Mouse (Mus musculus): Measurements from ENCODE around the gene R3hdm4.

R3hdm4 gene

DNA sequence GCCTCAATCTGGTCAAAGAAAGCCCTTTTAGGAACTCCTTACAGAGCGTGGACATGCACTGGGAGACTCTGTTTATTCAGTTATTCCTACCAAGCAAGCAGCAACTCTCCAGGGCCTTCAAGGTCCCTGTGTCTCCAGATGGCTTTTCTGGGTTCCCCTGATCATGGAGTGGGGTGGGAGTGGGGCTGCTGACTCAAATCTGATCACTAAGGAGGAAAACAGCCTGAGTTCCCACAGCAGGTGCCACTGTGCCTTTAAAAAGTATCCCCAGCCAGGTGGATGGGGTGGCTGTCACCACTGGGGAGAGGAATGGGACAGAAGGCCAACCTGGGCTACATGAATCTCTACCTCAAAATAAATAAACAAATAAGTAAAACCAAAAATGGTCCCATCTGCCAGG, 22.0 kb upstream of the R3hdm4 start:
- ATAC-seq (ENCODE audit: low TSS enrichment) = no peak

DNA sequence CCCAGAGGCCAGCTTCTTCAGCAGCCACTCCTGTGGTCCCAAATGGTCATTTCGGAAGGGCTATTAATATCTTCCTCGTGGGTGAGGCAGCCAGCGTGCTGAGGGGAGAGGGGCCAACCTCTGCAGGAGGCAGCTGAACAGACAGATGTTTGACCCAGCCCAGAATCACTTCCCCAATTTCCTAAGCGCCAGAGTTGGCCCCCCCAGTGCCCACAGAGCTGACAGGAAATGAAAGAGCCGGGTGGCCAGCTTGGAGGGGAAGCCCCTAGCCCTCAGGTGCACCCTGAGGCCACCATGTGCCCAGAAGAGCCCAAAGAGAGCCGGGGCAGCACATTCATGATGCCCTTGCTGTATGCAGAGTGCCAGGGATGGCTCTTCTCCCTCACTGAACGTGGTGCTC, 19.7 kb upstream of the R3hdm4 start:
- ATAC-seq (ENCODE audit: low TSS enrichment) = no peak

DNA sequence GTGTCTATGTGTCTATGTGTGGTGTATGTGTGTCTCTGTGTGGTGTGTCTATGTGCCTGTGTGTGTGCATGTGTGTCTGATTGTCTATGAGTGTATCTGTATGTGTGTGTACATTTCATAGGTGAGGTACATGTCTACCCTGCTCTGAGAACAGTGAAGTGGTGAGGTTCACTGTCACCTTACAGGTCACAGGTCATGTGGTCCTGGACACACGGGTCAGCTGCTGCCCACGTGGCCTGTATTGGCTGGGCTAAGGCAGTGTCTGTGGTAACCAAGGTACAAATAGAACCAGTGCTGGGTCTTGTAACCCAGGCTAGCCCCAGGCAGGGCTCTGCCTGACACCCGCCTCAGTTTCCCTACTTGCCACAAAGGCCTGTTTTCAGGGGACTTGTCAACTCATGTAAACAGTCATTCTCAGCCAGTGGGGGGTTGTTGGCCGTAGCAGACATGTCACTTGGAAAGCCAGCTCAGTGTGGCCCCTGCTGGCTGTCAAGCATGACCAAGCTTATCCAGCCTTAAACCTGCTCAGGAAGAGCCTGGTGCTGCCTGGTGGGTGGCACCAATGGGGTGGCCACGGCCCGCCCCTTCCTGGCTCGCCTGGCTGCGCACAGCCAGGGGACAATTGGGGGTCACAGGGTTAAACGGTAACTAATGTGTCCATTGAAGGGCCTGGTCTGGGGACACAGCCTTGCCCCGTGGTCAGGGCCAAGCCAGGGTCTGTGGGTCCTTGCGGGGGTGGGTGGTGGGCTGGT, 16.9 kb upstream of the R3hdm4 start:
- no peak for ATAC-seq (ENCODE audit: low TSS enrichment)

DNA sequence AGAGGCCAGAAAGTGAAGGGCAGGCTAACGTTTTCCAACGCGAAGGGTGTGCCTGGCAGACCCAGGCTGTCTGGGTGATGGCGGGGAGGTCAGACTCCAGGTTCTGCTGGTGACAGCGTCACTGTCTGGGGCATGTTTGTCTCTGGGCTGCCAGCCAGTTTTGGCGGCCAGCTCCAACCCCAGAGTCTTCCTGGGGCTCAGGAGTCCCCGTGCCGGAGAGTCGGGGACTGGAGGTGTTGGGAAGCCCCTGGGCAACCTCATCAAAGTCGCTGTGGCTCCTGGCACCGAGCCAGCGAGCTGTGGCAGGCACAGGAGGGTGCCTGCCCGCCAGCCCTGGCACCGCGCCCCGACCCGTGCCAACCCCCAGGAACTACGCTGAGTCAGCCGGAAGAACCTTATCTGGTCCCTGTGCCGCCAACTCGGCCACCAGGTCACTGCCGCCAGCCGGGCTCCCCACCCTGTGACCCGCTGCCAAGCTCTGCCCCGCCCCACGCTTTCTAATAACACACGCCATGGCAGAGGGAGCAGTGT, 16.0 kb upstream of the R3hdm4 start:
- no peak for ATAC-seq (ENCODE audit: low TSS enrichment)

DNA sequence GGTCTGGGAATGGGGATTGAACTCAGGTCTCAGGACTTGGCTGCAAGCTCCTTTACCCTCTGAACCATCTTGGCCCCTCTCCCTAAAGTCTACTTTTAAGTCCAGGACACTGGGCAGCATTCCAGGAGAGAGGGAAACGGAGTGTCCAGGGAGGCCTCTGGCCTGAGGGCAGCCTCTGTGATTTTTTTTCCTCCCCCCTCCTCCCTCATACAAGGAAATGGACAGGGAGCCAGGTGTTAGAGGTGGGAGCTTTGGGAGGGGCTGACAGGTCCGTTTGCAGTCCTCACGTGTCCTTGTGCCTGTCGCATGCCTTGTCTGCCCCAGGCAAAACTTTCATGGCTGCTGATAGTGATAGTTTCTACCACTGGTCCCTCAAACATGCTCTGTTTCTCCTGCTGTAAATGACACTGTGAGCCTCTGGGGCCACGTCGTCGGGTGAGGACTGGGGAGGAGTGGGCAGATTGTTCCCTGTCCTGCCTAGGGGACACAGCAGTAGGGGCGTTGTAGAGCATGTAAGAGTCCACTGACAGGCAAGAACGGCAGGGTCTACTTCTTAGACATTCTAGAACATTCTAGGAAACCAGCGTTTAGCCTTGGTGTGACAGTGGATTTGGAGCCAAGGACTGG, 15.4 kb upstream of the R3hdm4 start:
- no peak for ATAC-seq (ENCODE audit: low TSS enrichment)

DNA sequence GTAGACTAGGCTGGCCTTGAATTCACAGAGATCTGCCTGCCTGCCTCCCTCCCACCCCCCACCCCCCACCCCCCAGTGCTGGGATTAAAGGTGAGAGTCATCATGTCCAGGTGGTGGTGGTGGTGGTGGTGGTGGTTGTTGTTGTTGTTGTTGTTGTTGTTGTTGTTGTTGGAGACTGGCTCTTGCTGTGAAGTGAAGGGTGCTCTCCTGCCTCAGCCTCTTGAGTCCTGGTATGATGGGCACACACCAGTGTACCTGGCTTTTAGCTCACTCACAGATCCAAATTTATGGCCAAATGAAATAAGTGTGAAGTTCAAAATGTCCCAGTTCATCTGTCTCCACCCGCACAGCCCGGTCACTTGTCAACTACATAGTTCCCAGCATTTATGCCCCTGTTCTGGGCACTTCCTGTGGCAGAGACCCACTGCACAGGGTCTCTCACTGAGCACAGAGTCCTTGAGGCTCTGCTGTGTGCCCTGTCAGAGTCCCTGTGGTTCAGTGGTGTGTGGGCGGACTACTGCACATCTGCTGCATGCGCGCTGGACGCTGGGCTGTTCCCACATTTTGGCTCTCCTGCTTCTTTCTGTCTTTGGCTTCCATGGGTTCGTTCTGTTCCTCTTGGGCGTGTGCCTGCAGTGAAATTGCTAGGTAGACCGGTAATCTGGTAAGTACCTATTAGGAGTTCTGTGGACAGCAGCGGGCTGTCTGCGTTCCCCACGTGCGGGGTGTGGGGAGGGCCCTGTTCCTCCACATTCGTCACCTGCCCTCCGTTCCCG, 14.0 kb upstream of the R3hdm4 start:
- ATAC-seq (ENCODE audit: low TSS enrichment) = no peak

DNA sequence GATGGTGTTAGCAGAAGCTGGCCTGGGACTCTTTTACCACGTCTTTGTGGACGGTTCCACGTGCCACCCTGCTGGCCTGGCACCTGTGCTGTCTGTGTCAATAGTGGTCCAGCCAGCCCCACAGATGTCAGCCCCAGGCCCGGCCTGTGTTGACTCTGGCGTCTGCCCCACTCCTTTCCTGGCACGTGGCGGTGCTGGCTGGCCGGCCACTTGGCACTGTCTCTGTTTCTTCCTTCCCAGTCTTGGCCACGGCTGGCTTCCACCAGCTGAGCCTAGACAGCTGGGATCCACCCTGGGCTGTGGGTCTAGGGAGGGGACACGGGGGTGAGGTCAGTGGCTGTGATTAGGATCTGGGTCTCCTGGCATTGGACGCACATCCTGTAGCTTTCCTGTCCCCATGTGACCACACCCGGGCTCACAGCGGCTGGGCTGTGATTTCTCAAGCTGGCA, 13.3 kb upstream of the R3hdm4 start:
- peak; percentile 60 for ATAC-seq (ENCODE audit: low TSS enrichment)

DNA sequence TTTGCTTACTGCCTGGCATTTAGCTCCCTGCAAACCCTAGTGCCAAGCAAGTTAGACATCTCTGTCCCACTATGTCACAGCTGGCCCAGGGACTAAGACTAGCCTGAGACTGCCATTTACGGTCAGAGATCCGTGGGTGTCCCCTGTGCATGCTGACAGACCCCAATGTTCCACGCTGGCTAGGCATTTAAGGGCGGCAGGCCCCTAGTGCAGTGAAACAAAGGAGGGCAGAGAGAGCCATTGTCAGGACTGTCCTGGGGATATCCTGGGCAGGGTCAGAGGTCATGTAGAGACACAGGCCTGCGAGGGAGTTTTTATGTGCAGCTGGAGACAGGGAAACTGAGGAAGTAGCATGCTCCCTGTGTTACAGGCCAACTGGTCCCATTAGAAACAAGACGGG, 12.9 kb upstream of the R3hdm4 start:
- ATAC-seq (ENCODE audit: low TSS enrichment) = no peak

DNA sequence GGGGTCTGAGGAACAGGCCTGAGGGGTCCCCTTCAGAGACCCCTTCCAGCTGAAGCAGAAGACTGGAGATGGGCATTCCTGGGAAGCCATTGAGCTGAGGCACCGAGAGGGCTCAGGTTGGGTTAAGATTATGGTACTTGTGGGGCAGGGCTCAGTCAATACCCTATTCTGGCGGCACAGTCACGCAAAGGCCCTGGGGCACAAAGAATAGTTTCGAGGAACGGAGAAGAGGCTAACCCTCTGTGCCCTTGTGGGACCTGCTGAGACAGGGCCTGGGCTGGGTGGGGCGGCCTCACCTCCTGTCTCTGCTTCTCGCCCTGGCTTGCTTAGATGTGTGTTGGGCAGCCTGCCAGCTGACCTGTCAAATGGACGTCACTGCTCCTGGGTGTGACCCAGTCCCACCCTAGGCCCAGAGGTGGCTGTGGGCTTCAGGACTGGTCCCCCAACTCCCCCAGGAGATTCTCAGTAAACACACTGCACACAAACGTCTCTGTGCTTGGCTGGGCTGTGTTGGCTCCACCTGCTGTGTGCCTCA, 12.2 kb upstream of the R3hdm4 start:
- no peak for ATAC-seq (ENCODE audit: low TSS enrichment)

DNA sequence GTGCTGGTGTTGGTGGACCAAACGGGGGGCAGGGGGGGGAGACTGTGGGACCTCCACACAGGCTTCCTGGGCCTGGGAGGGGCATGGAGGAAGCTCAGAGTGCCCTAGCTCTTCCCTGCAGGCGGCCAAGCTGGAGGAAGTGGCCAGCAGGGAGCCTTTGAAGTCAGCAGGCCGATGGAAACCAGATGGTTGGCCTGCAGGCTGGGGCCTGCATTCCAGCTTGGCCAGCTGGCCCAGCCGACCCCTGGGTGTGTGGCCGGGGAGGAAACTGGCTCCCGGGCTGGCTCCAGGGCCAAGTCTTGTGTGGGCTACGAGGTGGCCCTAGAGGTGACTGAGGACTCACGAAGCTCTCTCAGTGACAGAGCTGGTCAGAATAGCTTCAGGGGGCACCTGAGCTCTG, 11.7 kb upstream of the R3hdm4 start:
- ATAC-seq (ENCODE audit: low TSS enrichment) = peak; percentile 22; the same call in 1 of the 2 replicates

DNA sequence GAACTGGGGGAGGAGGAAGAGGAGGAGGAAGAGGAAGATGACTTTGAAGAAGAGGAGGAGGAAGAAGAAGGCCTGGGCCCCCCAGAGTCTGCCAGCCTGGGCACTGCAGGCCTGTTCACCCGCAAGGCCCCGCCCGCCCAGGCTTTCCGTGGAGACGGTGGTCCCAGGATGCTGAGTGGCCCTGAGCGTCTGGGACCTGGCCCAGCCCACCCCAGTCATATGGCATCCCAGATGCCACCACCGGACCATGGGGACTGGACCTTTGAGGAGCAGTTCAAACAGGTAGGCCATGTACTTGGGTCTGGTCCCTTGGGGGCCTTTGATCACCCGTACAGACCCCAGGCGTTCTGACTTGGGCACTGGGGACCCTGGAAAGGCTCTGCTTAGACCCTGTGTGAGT, 10.8 kb upstream of the R3hdm4 start:
- no peak for ATAC-seq (ENCODE audit: low TSS enrichment)

DNA sequence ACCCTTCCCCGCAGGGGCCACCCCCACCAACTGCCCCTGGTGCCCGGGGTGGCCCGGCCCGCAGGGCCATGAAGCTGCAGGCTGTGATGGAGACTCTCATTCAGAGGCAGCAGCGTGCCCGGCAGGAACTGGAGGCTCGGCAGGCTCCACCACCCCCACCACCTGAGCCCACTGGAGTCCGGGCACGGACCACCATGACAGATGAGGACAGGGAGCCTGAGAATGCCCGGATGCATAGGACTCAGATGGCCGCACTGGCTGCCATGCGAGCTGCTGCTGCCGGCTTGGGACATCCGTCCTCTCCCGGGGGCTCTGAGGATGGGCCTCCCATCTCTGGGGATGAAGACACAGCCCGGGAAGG, 9.8 kb upstream of the R3hdm4 start:
- no peak for ATAC-seq (ENCODE audit: low TSS enrichment)

DNA sequence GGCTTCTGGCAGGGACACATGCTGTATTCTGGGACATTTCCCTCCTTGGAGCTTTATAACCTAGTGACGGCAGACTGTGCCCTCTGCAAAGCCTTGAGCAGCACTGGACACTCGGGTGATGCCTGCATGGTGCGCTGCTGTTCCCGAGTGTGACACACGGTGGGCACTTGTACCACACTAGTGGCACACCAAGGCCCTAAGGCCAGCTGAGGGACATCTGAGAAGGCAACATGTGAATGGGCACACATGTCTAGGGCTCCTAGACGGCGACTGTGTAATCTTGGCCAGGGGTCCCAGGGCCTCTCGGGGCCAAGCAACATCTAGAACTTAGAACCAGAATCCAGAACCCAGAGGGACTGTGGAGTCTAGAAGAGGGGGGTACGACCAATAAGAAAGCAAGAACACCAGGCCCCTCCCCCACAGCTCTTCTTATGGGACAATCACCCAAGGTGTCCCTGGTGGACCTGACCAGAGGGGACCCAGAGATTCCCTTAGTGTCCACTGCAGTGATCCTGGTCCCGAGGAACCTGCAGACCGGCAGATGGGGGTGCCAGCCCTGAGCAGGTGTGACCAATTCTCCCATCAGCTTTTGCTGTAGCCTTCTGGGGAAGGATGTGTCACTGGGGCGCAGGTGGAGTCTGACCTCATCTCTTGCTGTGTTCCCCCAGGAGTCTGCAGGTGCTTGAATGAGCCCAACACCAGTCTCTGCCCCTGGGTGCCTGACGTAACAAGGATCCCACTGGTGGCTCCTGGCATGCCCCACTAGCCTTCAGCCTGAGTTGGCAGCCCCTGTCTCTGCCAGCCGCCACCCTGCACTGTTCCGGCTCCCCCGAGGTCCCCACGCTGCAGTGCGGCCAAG, 9.2 kb upstream of the R3hdm4 start:
- ATAC-seq (ENCODE audit: low TSS enrichment) = no peak

DNA sequence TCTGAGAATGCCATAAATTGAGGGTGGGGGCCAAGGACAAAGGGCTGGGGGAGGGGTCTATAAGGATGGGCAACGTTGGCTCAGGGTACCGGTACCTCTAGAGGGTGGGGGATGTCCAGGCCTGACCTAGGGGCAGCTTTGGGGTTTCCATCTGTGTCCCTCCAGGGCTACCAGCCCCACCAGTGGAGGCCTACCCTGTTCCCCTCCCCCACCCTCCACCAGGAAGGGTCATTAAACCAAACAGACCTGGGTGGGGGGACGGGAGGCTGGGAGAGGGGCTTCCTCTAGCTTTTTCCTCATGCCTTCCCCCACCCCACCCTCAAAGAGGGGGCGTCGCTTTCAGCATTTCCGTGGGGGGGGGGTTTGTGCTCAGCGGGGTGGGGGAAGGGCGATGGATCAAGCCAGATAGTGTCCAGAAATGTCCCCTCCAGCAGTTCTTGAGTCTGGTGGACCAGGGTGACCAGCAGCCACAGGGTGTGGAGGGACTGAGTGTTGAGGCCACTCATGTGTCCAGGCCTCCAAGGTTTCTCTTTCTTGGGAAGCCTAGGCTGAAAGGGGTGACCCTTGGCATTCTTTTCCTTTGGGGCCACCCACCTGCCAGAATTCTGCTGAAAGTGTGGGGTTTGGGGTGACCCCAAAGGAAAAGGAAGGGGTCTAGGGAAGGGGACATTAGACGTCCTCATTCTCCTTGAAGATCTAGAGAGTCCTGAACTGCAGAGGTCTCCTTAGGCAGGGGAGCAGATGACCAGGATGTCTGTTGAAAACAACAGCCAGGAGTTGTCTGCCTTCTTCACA, 8.1 kb upstream of the R3hdm4 start:
- no peak for ATAC-seq (ENCODE audit: low TSS enrichment)

DNA sequence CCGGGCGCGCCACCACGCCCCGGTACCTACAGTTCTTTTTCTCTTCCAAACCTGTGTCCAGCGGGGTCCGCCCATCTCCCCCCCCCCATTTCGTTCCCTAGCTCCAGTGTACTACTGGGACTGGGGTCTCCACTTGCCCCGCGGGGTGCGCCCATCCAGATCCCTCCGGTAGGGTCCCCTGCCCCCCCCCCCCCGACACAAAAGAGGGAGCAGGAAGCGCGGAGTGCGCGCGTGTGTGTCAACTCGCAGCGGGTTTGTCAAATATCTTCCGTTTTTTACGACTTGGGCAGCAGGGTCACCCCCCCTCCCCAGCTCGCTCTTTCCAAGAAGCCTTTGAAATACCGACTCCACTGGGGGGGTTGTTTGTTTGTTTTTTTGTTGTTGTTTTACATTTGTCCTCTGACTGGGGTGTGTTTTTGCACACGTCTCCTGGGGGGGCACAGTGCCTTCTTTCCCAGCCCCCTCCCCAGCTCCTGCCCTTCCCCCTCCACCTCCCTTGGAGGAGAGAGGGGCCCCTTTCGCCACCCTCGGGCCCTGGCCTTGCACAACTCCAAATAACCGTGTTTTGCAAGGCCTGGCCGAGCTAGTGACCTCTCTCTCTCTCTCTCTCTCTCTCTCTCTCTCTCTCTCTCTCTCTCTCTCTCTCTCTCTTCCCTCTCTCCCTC, 7.2 kb upstream of the R3hdm4 start:
- no peak for ATAC-seq (ENCODE audit: low TSS enrichment)

DNA sequence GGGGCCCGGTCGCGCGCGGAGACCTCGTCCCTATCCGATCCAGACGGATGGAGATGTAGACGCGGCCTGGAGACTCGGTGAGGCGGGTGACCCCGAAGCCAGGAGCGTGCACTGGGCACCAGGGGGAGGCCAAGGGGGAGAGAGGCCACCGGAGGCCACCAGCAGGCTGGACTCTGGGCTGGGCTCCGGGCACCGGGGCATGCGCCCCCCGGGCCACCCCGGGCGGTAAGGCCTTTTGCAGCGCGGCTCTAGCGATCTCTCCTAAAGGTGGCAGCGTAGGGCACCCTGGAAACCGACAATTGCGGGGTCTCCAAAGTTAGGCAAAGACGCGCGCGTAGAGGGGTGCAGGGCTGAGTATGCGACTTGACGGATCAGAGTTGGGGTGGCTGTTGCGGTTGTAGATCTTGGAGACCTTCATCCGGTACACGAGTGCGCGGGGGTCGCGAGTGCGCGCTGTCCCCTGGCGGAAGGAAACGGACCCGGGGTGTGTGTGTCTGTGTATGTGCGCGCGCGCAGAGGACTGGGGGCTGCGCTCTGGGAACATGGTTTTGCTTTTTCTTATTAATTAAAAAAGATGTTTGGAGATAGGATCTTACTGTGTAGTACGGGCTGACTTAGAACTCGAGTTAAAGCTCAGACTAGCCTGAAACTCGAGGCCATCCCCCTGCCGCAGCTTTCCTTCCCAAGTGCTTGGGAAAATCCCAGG, 6.5 kb upstream of the R3hdm4 start:
- ATAC-seq (ENCODE audit: low TSS enrichment) = peak; percentile 20; the same call in 1 of the 2 replicates

DNA sequence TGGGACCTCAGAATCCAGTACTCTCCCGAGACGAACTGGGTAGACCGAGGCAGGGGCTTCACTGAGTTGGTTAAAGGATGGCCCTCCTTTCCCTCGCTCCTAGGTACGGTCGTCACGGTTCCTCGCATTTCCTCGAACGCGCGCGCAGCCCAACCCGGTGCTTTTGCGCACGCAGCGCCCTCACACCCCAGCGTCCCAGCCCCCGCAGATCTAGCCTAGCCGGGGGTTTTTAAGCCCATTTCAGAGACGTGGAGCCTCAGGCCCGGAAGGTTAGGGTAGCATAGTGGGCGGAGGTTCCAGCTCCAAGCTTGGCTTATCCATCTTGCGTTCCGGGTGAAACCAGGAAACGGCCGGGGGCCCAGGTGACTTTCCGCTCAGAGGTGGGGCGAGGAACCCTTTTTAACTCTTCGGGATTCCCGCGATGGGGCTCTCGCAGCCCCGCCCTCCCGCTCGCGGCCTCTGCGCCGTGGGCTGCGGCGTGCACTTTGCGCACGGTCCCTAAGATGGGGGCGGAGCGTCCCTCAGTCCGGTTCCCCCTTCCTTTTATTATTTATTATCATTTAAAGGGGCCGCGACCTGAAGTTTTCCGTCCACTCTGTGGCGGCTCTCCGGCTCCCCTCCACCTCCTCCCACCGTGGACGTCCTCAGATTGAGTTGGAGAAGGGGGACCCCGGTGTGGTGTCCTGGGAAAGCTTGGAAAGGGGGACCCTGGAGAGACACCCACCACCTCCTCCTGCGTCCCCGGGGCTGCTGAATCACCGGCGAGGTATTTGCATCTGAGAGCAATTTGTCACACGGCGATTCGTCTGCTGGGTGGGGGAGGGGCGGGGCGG, 5.7 kb upstream of the R3hdm4 start, which contains the start of gene Arid3a:
Arid3a (plus strand) TSS at position 553 of the 833 bp plus-strand sequence.
- ATAC-seq (ENCODE audit: low TSS enrichment) = peak; percentile 68

DNA sequence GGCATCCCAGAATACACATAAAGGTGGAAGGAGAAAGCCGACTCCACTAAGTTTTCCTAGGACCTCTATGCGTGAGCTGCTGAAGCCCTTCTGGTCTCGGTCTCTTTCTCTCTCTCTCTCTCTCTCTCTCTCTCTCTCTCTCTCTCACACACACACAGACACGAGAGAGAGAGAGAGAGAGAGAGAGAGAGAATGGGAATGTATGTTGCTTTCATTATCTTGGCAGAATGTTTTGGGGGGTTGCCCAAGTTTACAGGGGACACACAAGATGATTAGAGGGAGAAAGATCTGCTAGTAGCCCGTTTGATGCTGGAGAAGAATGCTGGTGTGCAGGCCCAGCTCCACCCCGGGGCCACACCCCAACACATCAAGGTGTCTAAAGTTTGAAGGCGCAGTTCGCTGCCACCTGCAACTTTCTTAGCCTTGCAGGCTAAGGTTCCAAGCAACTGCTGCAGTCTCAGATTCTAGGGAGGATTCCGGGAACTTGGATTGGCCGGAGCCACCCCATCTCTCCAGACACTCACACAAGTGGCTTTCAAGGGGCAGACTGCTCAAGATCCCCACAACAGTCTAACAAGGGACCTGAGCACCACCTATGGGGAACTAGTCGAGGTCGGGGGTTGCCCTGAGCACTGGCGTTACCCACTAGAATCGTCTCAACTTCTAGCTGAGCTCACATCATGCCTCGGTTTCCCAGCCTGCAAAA, 4.9 kb upstream of the R3hdm4 start:
- no peak for ATAC-seq (ENCODE audit: low TSS enrichment)
